Mouse (Mus musculus): ENCODE results near the gene Kcnh1.

- TF ChIP-seq CTCF (IDR thresholded peaks at IDR 0.05; ENCODE audit: low read depth) (no peak), EP300 (IDR thresholded peaks at IDR 0.05; ENCODE audit: low read depth) (no peak)
These were observed 121.9 kb downstream of the Kcnh1 start for GRCm38 (mm10) chr1:192312446-192312845.

All from liver, embryonic 14.5 days (tissue).